Mouse (Mus musculus) intestine, embryonic 14.5 days (tissue): ENCODE data around the gene Fam19a3. TPM values are rescaled to one million over a fixed set of nuclear protein-coding genes. Genes with fewer than 3 reads are reported as not detected.

Experiments used
- ATAC-seq: fragments of 200-750 bp; cut with Nextera tagmentation; replicated peaks from 2 replicates; pipeline ENCODE4 v1.8.0; 2017; ENCODE audit warnings: low read depth, moderate number of reproducible peaks, moderate TSS enrichment, moderate library complexity; ENCODE audit not compliant: low FRiP score, low TSS enrichment
- DNase-seq: peaks from one replicate; pipeline ENCODE4 v3.0.0-alpha.2; 2018; ENCODE audit warnings: low spot score
- H3K27ac ChIP-seq: fragments of 300-500 bp; sonication (generic); 2 replicates; pipeline ENCODE4 v1.5.1; 2014; ENCODE audit warnings: low read depth, mild to moderate bottlenecking, control low read depth
- H3K27me3 ChIP-seq: fragments of 300-500 bp; sonication (generic); replicated peaks from 2 replicates; pipeline ENCODE4 v1.6.1; 2014; ENCODE audit warnings: low read length, control low read depth; ENCODE audit not compliant: control insufficient read depth, insufficient read depth
- H3K36me3 ChIP-seq: fragments of 300-500 bp; sonication (generic); 2 replicates; pipeline ENCODE4 v1.6.1; 2014; ENCODE audit warnings: low read length, control low read depth; ENCODE audit not compliant: control insufficient read depth, insufficient read depth
- H3K4me1 ChIP-seq: fragments of 300-500 bp; sonication (generic); replicated peaks from 2 replicates; pipeline ENCODE4 v1.6.1; 2014; ENCODE audit warnings: low read length, control low read depth, mixed read lengths; ENCODE audit not compliant: control insufficient read depth, insufficient read depth
- H3K4me2 ChIP-seq: fragments of 300-500 bp; sonication (generic); 2 replicates; pipeline ENCODE4 v1.6.1; 2014; ENCODE audit warnings: low read length
- H3K4me3 ChIP-seq: fragments of 300-500 bp; sonication (generic); 2 replicates; pipeline ENCODE4 v1.5.1; 2014; ENCODE audit warnings: low read depth, low read length, control low read depth, mixed read lengths
- H3K9ac ChIP-seq: fragments of 300-500 bp; sonication (generic); 2 replicates; pipeline ENCODE4 v1.6.1; 2014; ENCODE audit warnings: mild to moderate bottlenecking, low read length
- H3K9me3 ChIP-seq: fragments of 300-500 bp; sonication (generic); 2 replicates; pipeline ENCODE4 v1.6.1; 2016; ENCODE audit warnings: low read length, control low read depth; ENCODE audit not compliant: control insufficient read depth
- WGBS: fragments of 180-500 bp; shearing (Covaris S2); extraction: QIAGEN DNeasy Blood & Tissue Kit; methylation state at CpG from one replicate; pipeline ENCODE4 v1.1.7; 2014; 5-methylcytosine and 5-hydroxymethylcytosine counted together
- polyA plus RNA-seq: library from polyadenylated mRNA; unstranded; fragments of >200 nt; fragmentation: Nextera tagmentation; extraction: Ambion mirVana; gene quantifications from 2 replicates; pipeline ENCODE4 v1.2.1, GENCODE M21; 2014

Fam19a3 gene
- polyA plus RNA-seq, 1 experiment from 2014 or later, result 0.04 TPM

GRCm38 (mm10) chr3:104732907-104733306 lies 48.7 kb downstream of the Fam19a3 start:
- no peak for DNase-seq
- ATAC-seq, result no peak

GRCm38 (mm10) chr3:104729270-104729839 lies 52.3 kb downstream of the Fam19a3 start:
- WGBS, result 75% methylated on average over 6 of the region's 6 CpGs
- no peak overlapping the region for H3K9ac ChIP-seq
- H3K9me3 ChIP-seq, result no peaks in the 10 kb centered on the region; the same call in 1 of the 2 replicates
- H3K27me3 ChIP-seq, result no peaks in the 10 kb centered on the region
- DNase-seq (no peak), ATAC-seq (no peak)
- no peak overlapping the region for H3K4me2 ChIP-seq
- no peaks in the 10 kb centered on the region for H3K4me1 ChIP-seq
- H3K36me3 ChIP-seq, result no peaks in the 10 kb centered on the region
- no peak overlapping the region for H3K27ac ChIP-seq
- H3K4me3 ChIP-seq, result no peak overlapping the region

More at GRCm38 (mm10) chr3:104732907-104733306, 48.7 kb downstream of the Fam19a3 start:
- H3K4me3 ChIP-seq, result no peak overlapping the region
- no peaks in the 10 kb centered on the region for H3K27me3 ChIP-seq
- 52% methylated on average over 3 of the region's 3 CpGs for WGBS
- H3K4me1 ChIP-seq, result no peaks in the 10 kb centered on the region
- no peaks in the 10 kb centered on the region for H3K36me3 ChIP-seq
- no peak overlapping the region for H3K27ac ChIP-seq
- no peaks in the 10 kb centered on the region for H3K9me3 ChIP-seq
- H3K9ac ChIP-seq, result no peak overlapping the region
- no peak overlapping the region for H3K4me2 ChIP-seq

Other genes with a start within 250 kb of the Fam19a3 start
- gene Slc16a1, start 143.2 kb downstream of the Fam19a3 start, polyA plus RNA-seq, result 42.5 and 45.8 TPM in 2 replicates
- 2.1 and 3.1 TPM in 2 replicates for gene Ppm1j, start 784 bp downstream of the Fam19a3 start, polyA plus RNA-seq
- gene Rhoc, start 6.5 kb upstream of the Fam19a3 start, polyA plus RNA-seq, result 166 and 184 TPM in 2 replicates
- 83.6 and 94.5 TPM in 2 replicates for gene Mov10, start 36.7 kb upstream of the Fam19a3 start, polyA plus RNA-seq
- 33.1 and 34.6 TPM in 2 replicates for gene St7l, start 82.2 kb upstream of the Fam19a3 start, polyA plus RNA-seq
- 194 and 209 TPM in 2 replicates for gene Capza1, start 82.7 kb upstream of the Fam19a3 start, polyA plus RNA-seq
- 1.9 and 2.8 TPM in 2 replicates for gene Wnt2b, start 180.1 kb upstream of the Fam19a3 start, polyA plus RNA-seq